Mouse (Mus musculus): ENCODE measurements around the gene Slc12a8. TPM values are rescaled to one million over a fixed set of nuclear protein-coding genes. Genes with fewer than 3 reads are reported as not detected.
A peak's percentile ranks its signal among the peaks of the same experiment; 100 is the strongest.

The Slc12a8 gene
- polyA plus RNA-seq, 1 experiment from 2014 or later = 0.93 TPM

GRCm38 (mm10) chr16:33682651-33683050 is 165.5 kb downstream of the Slc12a8 start:
- H3K27me3 ChIP-seq = no peaks in the 10 kb centered on the region
- H3K4me2 ChIP-seq (replicated peaks) = no peak overlapping the region
- no peak overlapping the region for H3K27ac ChIP-seq
- no peak overlapping the region for H3K9ac ChIP-seq
- H3K36me3 ChIP-seq = no peaks in the 10 kb centered on the region
- H3K9me3 ChIP-seq = no peaks in the 10 kb centered on the region
- no peak overlapping the region for H3K4me3 ChIP-seq
- ATAC-seq (ENCODE audit: low FRiP score, low read depth) = no peak
- 68% methylated on average over 3 of the region's 3 CpGs for WGBS
- peaks cover 34% of the 10 kb centered on the region for H3K4me1 ChIP-seq

DNA sequence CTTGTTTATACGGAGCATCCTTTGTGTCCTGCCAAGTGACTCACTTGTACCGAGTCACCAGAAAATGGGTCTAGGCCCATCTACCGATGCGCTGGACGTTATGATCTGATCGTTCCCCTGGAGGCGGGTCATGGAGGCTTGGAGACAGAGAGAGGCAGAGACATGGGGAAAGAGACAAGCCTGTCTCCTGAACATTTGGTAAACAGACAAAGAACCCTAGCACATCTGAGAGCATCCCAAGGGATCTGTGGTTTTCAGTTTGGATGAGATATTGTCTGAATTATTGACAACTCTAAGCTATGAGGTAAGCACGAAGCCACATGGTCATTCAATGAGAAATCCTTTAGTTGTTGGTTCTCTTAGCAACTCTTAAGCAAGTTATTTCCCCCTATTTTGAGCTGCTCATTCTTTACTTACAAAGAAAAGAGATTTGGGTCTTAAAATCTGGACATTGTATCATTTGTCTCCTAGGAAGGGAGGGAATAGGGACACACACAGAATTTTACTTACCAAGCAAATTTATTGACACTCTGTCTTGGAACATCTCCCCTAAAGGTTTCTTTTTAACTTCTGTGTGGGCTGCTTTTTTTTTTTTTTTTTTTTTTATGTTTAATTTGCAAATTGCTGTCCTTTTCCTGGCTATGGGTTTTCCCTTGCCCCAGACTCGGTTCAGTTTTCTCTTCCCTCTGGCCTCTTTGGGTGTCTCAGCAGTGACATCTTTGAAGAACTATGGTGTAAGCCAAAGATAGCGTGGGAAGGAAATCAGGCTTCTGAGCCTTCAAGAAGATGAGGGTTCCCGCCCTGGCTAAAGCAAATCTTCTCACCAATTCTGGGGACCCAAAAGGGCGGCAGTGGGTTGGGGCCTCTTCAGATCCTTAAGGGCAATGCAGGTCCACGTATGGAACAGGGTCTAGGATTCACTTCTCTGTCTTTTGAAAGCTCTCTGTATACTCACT is 166.4 kb downstream of the Slc12a8 start:
- 69% methylated on average over 13 of the region's 13 CpGs for whole genome bisulfite sequencing
- peak; percentile 9; the same call in 1 of the 2 replicates for ATAC-seq (ENCODE audit: low FRiP score, low read depth)
- Histone ChIP-seq H3K9ac (peak overlapping the region; percentile 95; the same call in 1 of the 2 replicates), H3K27me3 (no peaks in the 10 kb centered on the region), H3K4me3 (peak overlapping the region; percentile 88), H3K4me1 (peaks cover 42% of the 10 kb centered on the region), H3K27ac (peak overlapping the region; percentile 52; the same call in 1 of the 2 replicates), H3K4me2 (replicated peaks) (peak overlapping the region; percentile 91), H3K36me3 (no peaks in the 10 kb centered on the region), H3K9me3 (no peaks in the 10 kb centered on the region)

DNA sequence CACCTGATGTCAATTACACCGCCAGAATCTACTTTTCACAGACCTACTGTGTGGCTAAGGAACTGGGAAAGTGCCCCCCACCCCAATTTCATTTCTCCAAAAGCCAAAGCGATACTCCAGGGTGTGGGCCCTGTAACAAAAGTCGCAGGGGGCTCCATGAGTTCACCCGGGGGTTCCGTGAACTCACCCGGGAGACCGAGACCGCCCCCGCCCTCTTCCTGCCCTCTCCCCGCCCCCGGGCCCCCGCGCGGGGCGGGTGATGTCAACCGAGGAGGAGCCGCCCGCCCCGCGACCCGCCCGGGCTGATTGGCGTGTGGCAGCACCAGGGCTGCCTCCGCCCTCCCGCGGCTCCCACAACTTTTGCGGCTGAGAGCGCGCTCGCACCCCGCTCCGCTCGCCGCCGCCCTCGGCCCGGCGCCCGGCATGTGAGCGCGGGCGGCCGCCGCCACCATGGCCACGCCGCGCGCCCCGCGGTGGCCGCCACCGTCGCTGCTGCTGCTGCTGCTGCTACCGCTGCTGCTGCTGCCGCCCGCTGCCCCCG is 167.1 kb downstream of the Slc12a8 start, which contains the start of gene Heg1:
Gene Heg1, plus strand, starts transcription at position 209 of the 541 bp plus-strand sequence.
- WGBS = 1% methylated on average over 54 of the region's 57 CpGs
- ATAC-seq (ENCODE audit: low FRiP score, low read depth) = peak; percentile 86
- peak within 1 kb of the TSS; percentile 52 for H3K27ac ChIP-seq

GRCm38 (mm10) chr16:33684703-33685701 is 167.9 kb downstream of the Slc12a8 start:
- H3K27ac ChIP-seq = peak overlapping the region; percentile 52
- peak overlapping the region; percentile 91 for H3K4me2 ChIP-seq (replicated peaks)
- H3K9ac ChIP-seq = peak overlapping the region; percentile 95
- H3K9me3 ChIP-seq = no peaks in the 10 kb centered on the region
- WGBS = 1% methylated on average over 44 of the region's 46 CpGs
- H3K4me1 ChIP-seq = peaks cover 43% of the 10 kb centered on the region
- peak overlapping the region; percentile 88 for H3K4me3 ChIP-seq
- peak; percentile 2; the same call in 1 of the 2 replicates for ATAC-seq (ENCODE audit: low FRiP score, low read depth)
- no peaks in the 10 kb centered on the region for H3K36me3 ChIP-seq
- H3K27me3 ChIP-seq = no peaks in the 10 kb centered on the region

More for the DNA sequence above, 167.1 kb downstream of the Slc12a8 start, which contains the start of gene Heg1:
- Histone ChIP-seq H3K36me3 (no peaks in the 10 kb centered on the region), H3K27me3 (no peaks in the 10 kb centered on the region), H3K9me3 (no peaks in the 10 kb centered on the region), H3K9ac (peak within 1 kb of the TSS; percentile 95), H3K4me2 (replicated peaks) (peak within 1 kb of the TSS; percentile 91), H3K4me3 (peak within 1 kb of the TSS; percentile 88), H3K4me1 (peaks cover 43% of the 10 kb centered on the region)

- Histone ChIP-seq H3K27me3 (no peaks in the 10 kb centered on the region), H3K27ac (no peak overlapping the region), H3K4me2 (replicated peaks) (peak overlapping the region; percentile 91), H3K9me3 (no peaks in the 10 kb centered on the region), H3K36me3 (no peaks in the 10 kb centered on the region), H3K4me1 (peaks cover 43% of the 10 kb centered on the region), H3K4me3 (peak overlapping the region; percentile 88), H3K9ac (0 out of 2 replicates have a peak overlapping the region, but pooled peaks have one; percentile 8)
- 83% methylated on average over 1 of the region's 1 CpGs for WGBS
- no peak for ATAC-seq (ENCODE audit: low FRiP score, low read depth)
Observed at GRCm38 (mm10) chr16:33686056-33686455, 168.9 kb downstream of the Slc12a8 start.

- no peak for ATAC-seq (ENCODE audit: low FRiP score, low read depth)
- Histone ChIP-seq H3K27ac (no peak overlapping the region), H3K4me2 (replicated peaks) (peak overlapping the region; percentile 91), H3K27me3 (no peaks in the 10 kb centered on the region), H3K4me3 (no peak overlapping the region), H3K9me3 (no peaks in the 10 kb centered on the region), H3K4me1 (peaks cover 47% of the 10 kb centered on the region), H3K36me3 (no peaks in the 10 kb centered on the region), H3K9ac (peak overlapping the region; percentile 25; the same call in 1 of the 2 replicates)
- 55% methylated on average over 3 of the region's 3 CpGs for WGBS
Observed at GRCm38 (mm10) chr16:33687724-33688123, 170.6 kb downstream of the Slc12a8 start.

DNA sequence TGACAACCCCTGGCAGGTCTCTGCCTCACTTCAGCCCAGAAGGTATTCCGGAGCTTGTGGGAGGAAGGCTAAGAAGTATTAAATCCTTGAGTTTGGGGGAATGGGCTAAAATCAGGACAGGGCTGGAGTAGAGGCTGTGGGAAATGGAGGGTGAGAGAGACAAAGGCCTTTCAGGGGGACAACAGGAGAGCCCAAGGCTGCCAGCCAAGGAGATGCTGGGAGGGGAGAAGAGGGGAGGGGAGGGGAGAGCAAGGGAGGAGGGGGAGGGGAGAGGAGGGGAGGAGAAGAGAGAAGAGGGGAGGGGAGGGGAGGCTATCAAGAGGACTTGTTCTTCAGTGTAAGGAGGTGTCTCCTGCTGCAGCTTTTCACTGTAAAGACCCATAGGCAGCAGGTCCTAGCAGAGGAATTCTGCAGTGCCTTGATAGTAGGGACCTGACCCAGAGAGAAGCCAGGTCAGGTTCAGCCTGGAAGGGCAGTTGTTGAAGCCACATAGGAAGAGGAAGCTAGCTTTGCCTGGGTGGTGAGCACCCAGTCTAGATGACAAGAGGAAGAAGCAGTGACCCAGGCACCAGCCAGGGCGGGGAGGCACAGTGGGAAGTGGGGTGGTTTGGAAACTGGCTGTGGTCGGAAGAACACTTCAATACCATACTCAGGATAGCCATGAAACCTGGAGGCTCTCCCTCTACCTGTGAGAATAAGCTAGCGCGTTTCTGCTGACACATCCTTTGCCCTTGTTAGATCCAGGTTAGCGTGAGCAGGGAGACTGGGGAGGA is 174.0 kb downstream of the Slc12a8 start:
- H3K9me3 ChIP-seq = no peaks in the 10 kb centered on the region

GRCm38 (mm10) chr16:33693553-33693952 is 176.4 kb downstream of the Slc12a8 start:
- Histone ChIP-seq H3K36me3 (no peaks in the 10 kb centered on the region), H3K9ac (no peak overlapping the region), H3K27ac (no peak overlapping the region), H3K4me1 (peaks cover 33% of the 10 kb centered on the region), H3K4me3 (no peak overlapping the region), H3K27me3 (no peaks in the 10 kb centered on the region), H3K9me3 (no peaks in the 10 kb centered on the region), H3K4me2 (replicated peaks) (no peak overlapping the region)
- no peak for ATAC-seq (ENCODE audit: low FRiP score, low read depth)
- WGBS = 79% methylated on average over 1 of the region's 1 CpGs

More for the DNA sequence above, 174.0 kb downstream of the Slc12a8 start:
- H3K4me3 ChIP-seq = no peak overlapping the region
- H3K27me3 ChIP-seq = no peaks in the 10 kb centered on the region
- H3K9ac ChIP-seq = no peak overlapping the region
- H3K36me3 ChIP-seq = no peaks in the 10 kb centered on the region
- WGBS = 87% methylated on average over 6 of the region's 6 CpGs
- H3K4me2 ChIP-seq (replicated peaks) = no peak overlapping the region
- ATAC-seq (ENCODE audit: low FRiP score, low read depth) = no peak
- no peak overlapping the region for H3K27ac ChIP-seq
- peaks cover 35% of the 10 kb centered on the region for H3K4me1 ChIP-seq

DNA sequence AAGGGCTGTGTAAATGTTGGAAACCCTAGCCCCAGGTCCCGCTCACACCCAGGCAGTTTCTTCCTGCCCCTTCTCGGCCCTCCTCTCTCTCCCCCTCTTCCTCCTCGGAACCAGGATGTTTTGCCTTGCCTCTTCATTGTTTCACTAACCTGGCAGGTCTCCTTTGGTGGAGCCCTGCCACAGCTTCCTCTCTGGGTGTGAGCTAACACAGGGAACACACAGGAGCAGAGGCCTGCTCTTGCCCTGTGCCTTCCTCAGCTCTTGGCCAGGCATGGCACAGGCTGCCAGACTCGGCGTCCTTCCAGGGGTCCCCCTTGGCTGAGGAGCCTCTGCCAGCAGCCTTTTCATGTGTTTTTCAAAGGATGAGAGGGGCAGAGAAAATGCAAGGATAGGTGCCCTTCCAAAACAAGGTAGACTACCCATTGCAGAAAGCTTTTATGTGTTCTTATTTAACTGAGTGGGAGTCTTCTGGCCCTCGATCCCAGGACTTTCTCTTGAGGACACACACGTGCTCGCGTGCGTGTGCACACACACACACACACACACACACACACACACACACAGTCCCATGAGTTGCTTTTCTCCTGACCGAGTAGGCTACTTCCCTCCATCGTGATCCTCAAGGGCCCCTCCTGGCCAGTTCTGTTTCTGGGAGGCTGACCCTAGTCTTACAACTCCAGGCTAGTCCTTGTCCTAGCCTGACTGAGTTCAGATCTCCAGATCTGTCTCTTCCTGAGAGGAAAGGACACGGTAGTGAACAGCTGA is 179.9 kb downstream of the Slc12a8 start:
- no peak overlapping the region for H3K27ac ChIP-seq

GRCm38 (mm10) chr16:33697576-33698276 is 180.6 kb downstream of the Slc12a8 start:
- Histone ChIP-seq H3K4me3 (no peak overlapping the region), H3K9ac (no peak overlapping the region), H3K27ac (no peak overlapping the region), H3K9me3 (no peaks in the 10 kb centered on the region), H3K4me2 (replicated peaks) (no peak overlapping the region), H3K36me3 (no peaks in the 10 kb centered on the region), H3K27me3 (no peaks in the 10 kb centered on the region), H3K4me1 (peaks cover 43% of the 10 kb centered on the region)
- WGBS = 52% methylated on average over 9 of the region's 9 CpGs
- ATAC-seq (ENCODE audit: low FRiP score, low read depth) = no peak

More for the DNA sequence above, 179.9 kb downstream of the Slc12a8 start:
- Histone ChIP-seq H3K9ac (0 out of 2 replicates have a peak overlapping the region, but pooled peaks have one; percentile 2), H3K4me1 (peaks cover 47% of the 10 kb centered on the region), H3K36me3 (no peaks in the 10 kb centered on the region), H3K4me3 (no peak overlapping the region), H3K27me3 (no peaks in the 10 kb centered on the region), H3K9me3 (no peaks in the 10 kb centered on the region), H3K4me2 (replicated peaks) (no peak overlapping the region)
- no peak for ATAC-seq (ENCODE audit: low FRiP score, low read depth)
- 74% methylated on average over 13 of the region's 13 CpGs for WGBS
